Mouse (Mus musculus) brain, embryonic 14.5 days (tissue): ENCODE measurements around the gene Nuak1.

ENCODE experiments used
- CTCF ChIP-seq: fragments of 200-500 bp; IDR thresholded peaks from 2 replicates; pipeline ENCODE4 v1.5.1; 2012; ENCODE audit warnings: inconsistent platforms, mild to moderate bottlenecking, moderate library complexity, borderline replicate concordance; ENCODE audit not compliant: insufficient read depth, insufficient read length; ENCODE audit errors: extremely low read depth
- POLR2A ChIP-seq: fragments of 200-500 bp; IDR thresholded peaks from 2 replicates; pipeline ENCODE4 v1.6.1; 2012; ENCODE audit warnings: mild to moderate bottlenecking, inconsistent platforms, borderline replicate concordance; ENCODE audit not compliant: poor library complexity, insufficient read depth, insufficient read length, severe bottlenecking; ENCODE audit errors: extremely low read depth

DNA sequence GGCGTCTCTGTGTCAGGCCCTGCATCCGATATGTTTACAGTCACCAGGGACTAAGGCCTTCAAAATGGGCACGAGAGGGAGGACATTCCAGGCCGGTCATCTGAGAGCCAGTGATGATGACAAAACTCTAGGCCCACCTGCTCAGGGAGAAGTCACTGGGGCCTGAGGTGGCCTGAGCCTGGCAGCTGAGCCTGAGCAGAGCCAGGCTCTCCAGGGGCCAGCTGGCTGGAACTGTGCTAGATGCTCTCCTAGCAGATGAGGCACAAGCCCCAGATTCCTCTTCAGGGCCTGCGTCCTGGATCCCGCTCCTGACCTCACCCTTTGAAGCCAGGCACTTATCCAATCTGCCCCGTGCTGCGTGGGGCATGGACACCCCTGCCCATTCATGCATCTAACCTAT lies 9.3 kb upstream of the Nuak1 start:
- TF ChIP-seq CTCF (no peak), POLR2A (no peak)
